Mouse (Mus musculus) C3H10T1/2 (cell line): ENCODE measurements around the gene Gm21708. TPM values are rescaled to one million over a fixed set of nuclear protein-coding genes. Genes with fewer than 3 reads are reported as not detected.

Source experiments
- polyA plus RNA-seq, 2 experiments: library from polyadenylated mRNA; unstranded; fragments of >200 nt; fragmentation: generic; extraction: Trizol; gene quantifications; one replicate each; pipeline ENCODE4 v1.2.1; 2012; ENCODE audit warnings: missing spikeins in 2 of 2

Gm21708 gene
- polyA plus RNA-seq: not detected

GRCm38 (mm10) chrY:3410067-3410466, at the start of gene Gm21708, which contains the start of gene Gm21704:
Gene Gm21708 (minus strand): TSS chrY:3410167.
Gene Gm21704 (minus strand): TSS chrY:3410167.

Other genes starting within 250 kb of the Gm21708 start
- gene Gm21677, start 103.7 kb downstream of the Gm21708 start, polyA plus RNA-seq: not detected
- gene Gm21693, start 64.8 kb downstream of the Gm21708 start, polyA plus RNA-seq: not detected
- gene Gm21704, start within 50 bp of the Gm21708 start, polyA plus RNA-seq: not detected